Mouse (Mus musculus): ENCODE data around the gene Mrpl10. TPM values are rescaled to one million over a fixed set of nuclear protein-coding genes. Genes with fewer than 3 reads are reported as not detected.

Gene Mrpl10
- total and polyA plus RNA-seq, 3 experiments = 104 to 132 (median 119) TPM

- Histone ChIP-seq H3K9me3 (replicated peaks; ENCODE audit: low read length) (no peaks in the 10 kb centered on the region), H3K9ac (ENCODE audit: insufficient read depth, low read depth) (peak within 1 kb of the TSS; percentile 66), H3K4me1 (ENCODE audit: control insufficient read depth in 1 of 2, insufficient read depth in 2 of 2) (peaks cover 6 to 30% of the 10 kb centered on the region in 2 experiments; a peak in 2 of 4 replicates), H3K36me3 (replicated peaks in 1 of 2; ENCODE audit: control insufficient read depth in 1 of 2, insufficient read depth in 1 of 2, low read length in 1 of 2) (peaks cover 21 to 42% of the 10 kb centered on the region in 2 experiments), H3K27me3 (replicated peaks) (no peaks in the 10 kb centered on the region), H3K4me3 (replicated peaks in 1 of 3; ENCODE audit: low read depth in 2 of 3, low read length in 2 of 3, poor library complexity in 1 of 3) (peak within 1 kb of the TSS; percentile 60 to 87 (median 66)), H3K27ac (ENCODE audit: insufficient read depth, low read depth) (no peak within 1 kb of the TSS), H3K79me2 (replicated peaks; ENCODE audit: control insufficient read depth, extremely low read depth, insufficient read depth, poor library complexity, severe bottlenecking) (0 out of 2 replicates have a peak, but pooled peaks cover under 1% of the 10 kb centered on the region), H3K4me2 (ENCODE audit: insufficient read depth, low read depth, poor library complexity, severe bottlenecking) (peak within 1 kb of the TSS; percentile 77)
- peak; percentile 8; the same call in 1 of the 2 replicates for TF ChIP-seq IRF4 (IDR thresholded peaks at IDR 0.05; ENCODE audit: low read depth, low read length)
- TF ChIP-seq MAX (IDR thresholded peaks at IDR 0.05; ENCODE audit: low read length) = peak; percentile 76
- TF ChIP-seq TBP (conservative IDR thresholded peaks at IDR 0.05; ENCODE audit: low read depth, low read length) = peak; percentile 60; the same call in 1 of the 2 replicates
- peak; percentile 64; the same call in 1 of the 2 replicates for TF ChIP-seq HCFC1 (IDR thresholded peaks at IDR 0.05; ENCODE audit: low read depth, low read length)
- 0 out of 2 replicates have a peak, but pooled peaks have one; percentile 13 for TF ChIP-seq USF2 (conservative IDR thresholded peaks at IDR 0.05; ENCODE audit: low read depth, low read length)
- TF ChIP-seq E2F4 (IDR thresholded peaks at IDR 0.05; ENCODE audit: insufficient replicate concordance, low read depth, low read length) = no peak; the same call in 1 of the 2 replicates
- TF ChIP-seq JUN (IDR thresholded peaks at IDR 0.05; ENCODE audit: insufficient read depth, low read depth, low read length) = no peak
- peak; percentile 91 for TF ChIP-seq NRF1 (IDR thresholded peaks at IDR 0.05; ENCODE audit: low read depth, low read length)
- TF ChIP-seq ZKSCAN1 (IDR thresholded peaks at IDR 0.05; ENCODE audit: borderline replicate concordance, low read depth, low read length) = no peak
- TF ChIP-seq UBTF (IDR thresholded peaks at IDR 0.05; ENCODE audit: low read depth, low read length) = no peak
- TF ChIP-seq GABPA (IDR thresholded peaks at IDR 0.05; ENCODE audit: insufficient replicate concordance, low read depth, low read length) = no peak
- 0 out of 2 replicates have a peak, but pooled peaks have one; percentile 3 for TF ChIP-seq USF1 (IDR thresholded peaks at IDR 0.05; ENCODE audit: low read depth, low read length)
- TF ChIP-seq TCF12 (IDR thresholded peaks at IDR 0.05; ENCODE audit: low read depth, low read length) = peak; percentile 31; the same call in 1 of the 2 replicates
- TF ChIP-seq KAT2A (IDR thresholded peaks at IDR 0.05; ENCODE audit: insufficient replicate concordance, low read length) = no peak
- TF ChIP-seq SMC3 (IDR thresholded peaks at IDR 0.05; ENCODE audit: low read depth, low read length) = peak; percentile 88
- 0 out of 2 replicates have a peak, but pooled peaks have one; percentile 46 for TF ChIP-seq BHLHE40 (IDR thresholded peaks at IDR 0.05; ENCODE audit: low read depth, low read length)
- TF ChIP-seq ZNF384 (IDR thresholded peaks at IDR 0.05; ENCODE audit: low read depth, low read length) = no peak
- TF ChIP-seq MYC (IDR thresholded peaks at IDR 0.05; ENCODE audit: low read depth, low read length) = peak; percentile 89
- TF ChIP-seq NELFE (IDR thresholded peaks at IDR 0.05; ENCODE audit: low read depth, low read length) = peak; percentile 43; the same call in 1 of the 2 replicates
- TF ChIP-seq MXI1 (IDR thresholded peaks at IDR 0.05; ENCODE audit: low read depth, low read length) = peak; percentile 97
- TF ChIP-seq CHD2 (IDR thresholded peaks at IDR 0.05; ENCODE audit: low read length) = no peak; the same call in 1 of the 2 replicates
- TF ChIP-seq MEF2A (IDR thresholded peaks at IDR 0.05; ENCODE audit: borderline replicate concordance, low read depth, low read length) = peak; percentile 44; the same call in 1 of the 2 replicates
- peak; percentile 72; the same call in 1 of the 2 replicates for TF ChIP-seq ELF1 (IDR thresholded peaks at IDR 0.05; ENCODE audit: low read depth, low read length)
- TF ChIP-seq MAFK (IDR thresholded peaks at IDR 0.05; ENCODE audit: insufficient replicate concordance, low read length) = no peak
- TF ChIP-seq POLR2A (IDR thresholded peaks at IDR 0.05; ENCODE audit: low read depth, low read length) = peak; percentile 65
- TF ChIP-seq RCOR1 (conservative IDR thresholded peaks at IDR 0.05; ENCODE audit: low read depth, low read length) = no peak
- TF ChIP-seq EP300 (IDR thresholded peaks at IDR 0.05; ENCODE audit: low read length) = no peak
- peak; percentile 57 to 96; a peak in 3 of 4 replicates for TF ChIP-seq CTCF (conservative IDR thresholded peaks at IDR 0.05 in 1 of 2, IDR thresholded peaks at IDR 0.05 in 1 of 2; ENCODE audit: low read depth in 2 of 2, low read length in 2 of 2)
- no peak; the same call in 1 of the 2 replicates for TF ChIP-seq ZC3H11A (IDR thresholded peaks at IDR 0.05; ENCODE audit: low read depth, low read length)
- TF ChIP-seq ZMIZ1 (IDR thresholded peaks at IDR 0.05; ENCODE audit: low read depth, low read length) = peak; percentile 61; the same call in 1 of the 2 replicates
- TF ChIP-seq SIN3A (IDR thresholded peaks at IDR 0.05; ENCODE audit: low read length) = peak; percentile 82; the same call in 1 of the 2 replicates
- TF ChIP-seq RAD21 (IDR thresholded peaks at IDR 0.05; ENCODE audit: low read depth, low read length) = peak; percentile 68
- TF ChIP-seq MAZ (IDR thresholded peaks at IDR 0.05; ENCODE audit: low read depth, low read length) = peak; percentile 43
- in situ Hi-C loops (cut with MboI; ENCODE audit: low pct_ligation_motif_present, low pct_unique_long_range_greater_than_20kb, low sequenced_read_pairs) = no loop called here
- DNase-seq (ENCODE audit: extremely low read depth) = peak; percentile 94
- dilution Hi-C loops (cut with MboI; ENCODE audit: extremely low pct_ligation_motif_present, extremely low pct_unique_long_range_greater_than_20kb, low sequenced_read_pairs) = no loop called here
These were observed 11.5 kb upstream of the Mrpl10 start, which contains the start of gene Scrn2 for GRCm38 (mm10) chr11:97029686-97030417. Gene Scrn2, plus strand, starts transcription at chr11:97029938.
